Mouse (Mus musculus) lung, adult 2 months (tissue): ENCODE results near the gene Lrrc40. TPM values are rescaled to one million over a fixed set of nuclear protein-coding genes. Genes with fewer than 3 reads are reported as not detected.

Experiments used
- DNase-seq: peaks from one replicate; pipeline ENCODE4 v3.0.0; 2022
- H3K4me1 ChIP-seq: fragments of 200-500 bp; 2 replicates; pipeline ENCODE4 v1.6.1; 2011; ENCODE audit warnings: low read length; ENCODE audit not compliant: control insufficient read depth, insufficient read depth
- H3K4me3 ChIP-seq: fragments of 200-500 bp; replicated peaks from 2 replicates; pipeline ENCODE3; 2011; ENCODE audit warnings: low read depth, mild to moderate bottlenecking, control low read depth, low read length; ENCODE audit errors: extremely low read depth
- CTCF ChIP-seq: fragments of 200-500 bp; IDR thresholded peaks from 2 replicates; pipeline ENCODE4 v1.5.1; 2011; ENCODE audit warnings: mild to moderate bottlenecking, low read length, control low read depth; ENCODE audit not compliant: insufficient read depth
- POLR2A ChIP-seq: fragments of 200-500 bp; IDR thresholded peaks from 2 replicates; pipeline ENCODE4 v1.6.1; 2011; ENCODE audit warnings: low read depth, mild to moderate bottlenecking, control low read depth, low read length, borderline replicate concordance; ENCODE audit errors: extremely low read depth
- WGBS: fragments of 180-500 bp; shearing (Covaris S2); methylation state at CpG from one replicate; pipeline ENCODE4 v1.1.7; 2018; 5-methylcytosine and 5-hydroxymethylcytosine counted together
- polyA plus RNA-seq: library from polyadenylated mRNA; depleted of rRNA; stranded (reverse); fragments of >200 nt; gene quantifications from 2 replicates; pipeline ENCODE4 v1.2.3, GENCODE M21; 2012; rRNA removed

Gene Lrrc40
- 2.8 and 5.4 TPM in 2 replicates for polyA plus RNA-seq

- DNase-seq: peak; percentile 94
- WGBS: under 1% methylated on average over 55 of the region's 55 CpGs
- no peak for TF ChIP-seq CTCF
- peak; percentile 86; the same call in 1 of the 2 replicates for TF ChIP-seq POLR2A
- Histone ChIP-seq H3K4me1 (peaks cover 6% of the 10 kb centered on the region; the same call in 1 of the 2 replicates), H3K4me3 (peak within 1 kb of the TSS; percentile 95)
Measured at GRCm38 (mm10) chr3:158036329-158036988, at the start of gene Lrrc40, which contains the start of gene Srsf11. TSS of gene Lrrc40 (plus strand) at chr3:158036662. TSS of gene Srsf11 (minus strand) at chr3:158036639.

- no peak overlapping the region for H3K4me3 ChIP-seq
- DNase-seq: no peak
- H3K4me1 ChIP-seq: no peaks in the 10 kb centered on the region
- TF ChIP-seq CTCF (no peak), POLR2A (no peak)
Measured at GRCm38 (mm10) chr3:157993322-157993721, 43.1 kb upstream of the Lrrc40 start.

- no peak for TF ChIP-seq CTCF
- TF ChIP-seq POLR2A: no peak
- 86% methylated on average over 2 of the region's 2 CpGs for WGBS
- DNase-seq: no peak
- no peak overlapping the region for H3K4me3 ChIP-seq
- H3K4me1 ChIP-seq: no peaks in the 10 kb centered on the region
Measured at GRCm38 (mm10) chr3:157995726-157996125, 40.7 kb upstream of the Lrrc40 start.

DNA sequence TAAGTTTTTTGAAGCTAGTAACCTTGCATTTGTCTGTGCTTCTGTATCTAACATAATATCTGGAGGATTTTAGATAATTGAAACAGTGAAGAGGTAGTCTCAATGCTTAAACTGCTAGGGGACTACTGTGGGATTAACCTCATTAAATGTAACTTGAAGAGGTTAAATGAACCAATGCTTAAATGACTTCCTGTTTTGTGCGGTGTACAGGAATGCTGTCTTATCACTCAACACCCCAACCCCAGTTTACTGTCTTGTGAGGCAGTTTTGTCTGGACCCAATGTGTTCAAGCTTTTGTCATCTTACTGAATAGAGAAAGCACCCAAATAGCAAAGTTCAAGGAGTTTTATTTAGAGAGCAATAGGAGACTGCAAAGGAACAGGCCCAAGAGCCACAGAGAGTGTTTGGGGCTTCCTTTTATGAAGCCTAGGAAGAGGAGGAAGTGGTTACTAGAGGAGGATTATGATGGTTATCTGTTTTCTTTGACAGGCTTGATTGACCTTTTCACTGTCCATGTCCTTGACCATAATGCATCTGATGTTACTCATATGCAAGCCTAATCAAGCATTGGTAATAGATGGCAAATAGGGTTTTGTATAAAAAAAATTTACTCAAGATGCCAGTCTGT, 37.6 kb upstream of the Lrrc40 start:
- no peaks in the 10 kb centered on the region for H3K4me1 ChIP-seq
- 40% methylated on average over 1 of the region's 1 CpGs for WGBS
- TF ChIP-seq POLR2A (no peak), CTCF (no peak)
- DNase-seq: no peak
- no peak overlapping the region for H3K4me3 ChIP-seq

DNA sequence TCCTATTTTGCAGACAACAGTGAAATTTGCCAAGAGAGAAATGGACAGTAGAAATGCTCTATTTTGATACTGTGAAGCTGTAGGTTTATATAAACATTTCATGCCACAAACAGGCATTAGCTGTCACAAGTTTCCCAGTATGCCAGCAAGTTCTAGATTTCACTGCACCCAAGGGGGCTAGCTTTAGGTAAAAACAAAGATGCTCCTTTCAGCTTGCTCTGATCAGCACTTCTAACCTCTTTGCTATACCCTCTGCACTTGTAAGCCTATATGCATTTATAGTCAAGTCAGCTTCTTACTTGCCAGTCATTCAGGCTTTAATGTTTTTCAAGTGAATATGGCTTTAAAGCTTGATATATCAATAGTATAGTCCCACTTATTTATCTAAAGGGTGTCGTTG, 27.8 kb upstream of the Lrrc40 start:
- TF ChIP-seq CTCF (no peak), POLR2A (no peak)
- no peak for DNase-seq
- 53% methylated on average over 1 of the region's 1 CpGs for WGBS
- Histone ChIP-seq H3K4me1 (no peaks in the 10 kb centered on the region), H3K4me3 (no peak overlapping the region)

DNA sequence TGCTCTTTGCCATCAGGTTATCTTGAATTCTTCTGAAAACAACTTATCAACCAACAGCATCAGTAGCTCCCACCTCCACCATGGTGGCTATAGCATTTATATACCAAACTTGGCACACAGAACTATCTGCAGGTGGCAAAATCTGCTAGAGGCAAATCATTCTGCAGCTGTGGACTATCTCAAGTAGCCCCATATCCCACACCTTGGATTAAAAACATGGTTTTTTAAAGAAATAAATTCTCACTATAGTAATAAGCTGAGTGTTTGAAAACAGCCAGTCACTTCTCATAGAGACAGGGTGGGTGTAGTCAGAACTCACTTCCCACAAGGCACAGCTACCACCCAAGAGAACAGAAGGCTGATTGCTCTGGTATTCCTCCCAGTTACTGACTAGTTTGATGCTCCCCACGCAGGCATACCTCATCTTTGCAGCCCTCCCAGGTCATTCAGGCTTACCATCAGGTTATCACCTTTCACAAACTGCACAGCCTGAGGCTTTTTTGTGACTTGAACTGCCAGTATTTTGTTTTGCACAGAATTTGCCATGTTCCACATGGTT, 26.6 kb upstream of the Lrrc40 start:
- DNase-seq: no peak
- Histone ChIP-seq H3K4me3 (no peak overlapping the region), H3K4me1 (no peaks in the 10 kb centered on the region)
- TF ChIP-seq POLR2A (no peak), CTCF (no peak)
- 43% methylated on average over 1 of the region's 1 CpGs for WGBS

DNA sequence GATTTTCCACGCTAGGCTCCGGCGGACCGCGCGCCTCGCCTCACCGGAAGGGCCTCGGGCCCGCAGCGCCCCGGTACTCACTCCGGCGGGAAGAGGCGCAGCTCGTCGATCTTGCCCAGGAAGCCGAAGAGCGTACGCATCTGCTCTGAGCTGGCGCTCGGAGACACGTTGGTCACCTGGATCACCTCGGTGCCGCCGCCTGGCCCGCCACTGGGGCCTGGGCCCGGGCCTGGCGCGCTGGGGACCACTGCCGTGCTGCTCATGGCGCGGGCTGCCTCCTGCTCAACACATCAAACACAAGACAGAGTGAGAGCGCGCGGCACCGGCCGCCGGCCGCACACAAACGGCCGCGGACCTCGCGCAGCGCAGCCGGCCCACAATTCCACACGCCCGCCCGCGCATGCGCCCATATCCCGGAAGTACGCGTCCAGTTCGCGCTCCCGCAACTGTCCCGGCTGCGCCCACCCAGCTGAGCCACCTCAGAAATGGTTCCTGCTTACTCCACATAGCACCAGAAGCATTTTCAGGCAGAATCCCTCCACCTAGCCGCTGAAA, 5.0 kb upstream of the Lrrc40 start:
- DNase-seq: peak; percentile 85

DNA sequence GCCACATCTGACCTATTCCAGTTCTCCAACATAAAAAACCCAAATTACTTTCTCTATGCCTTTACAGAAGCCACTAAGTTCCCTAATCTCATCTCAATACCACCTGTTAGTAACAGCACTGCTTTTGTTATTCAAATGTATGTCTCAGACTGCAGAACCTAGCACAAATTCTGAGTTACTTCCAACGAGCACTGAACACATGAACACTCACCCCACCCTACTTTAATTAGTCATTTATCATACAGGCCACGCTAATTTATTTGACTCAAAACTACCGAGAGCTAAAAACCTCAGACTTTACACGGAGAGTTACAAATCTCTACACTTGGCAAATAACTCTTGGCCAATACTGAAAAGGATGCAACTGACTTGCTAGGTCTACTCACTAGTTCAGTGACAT, 4.4 kb upstream of the Lrrc40 start:
- WGBS: 2% methylated on average over 4 of the region's 4 CpGs
- H3K4me3 ChIP-seq: peak overlapping the region; percentile 92
- no peak for DNase-seq
- no peak for TF ChIP-seq POLR2A
- no peak for TF ChIP-seq CTCF
- H3K4me1 ChIP-seq: peaks cover 9% of the 10 kb centered on the region

More for the DNA sequence above, 5.0 kb upstream of the Lrrc40 start:
- TF ChIP-seq CTCF (no peak), POLR2A (peak; percentile 61; the same call in 1 of the 2 replicates)
- under 1% methylated on average over 61 of the region's 61 CpGs for WGBS
- Histone ChIP-seq H3K4me1 (peaks cover 9% of the 10 kb centered on the region), H3K4me3 (peak overlapping the region; percentile 92)

DNA sequence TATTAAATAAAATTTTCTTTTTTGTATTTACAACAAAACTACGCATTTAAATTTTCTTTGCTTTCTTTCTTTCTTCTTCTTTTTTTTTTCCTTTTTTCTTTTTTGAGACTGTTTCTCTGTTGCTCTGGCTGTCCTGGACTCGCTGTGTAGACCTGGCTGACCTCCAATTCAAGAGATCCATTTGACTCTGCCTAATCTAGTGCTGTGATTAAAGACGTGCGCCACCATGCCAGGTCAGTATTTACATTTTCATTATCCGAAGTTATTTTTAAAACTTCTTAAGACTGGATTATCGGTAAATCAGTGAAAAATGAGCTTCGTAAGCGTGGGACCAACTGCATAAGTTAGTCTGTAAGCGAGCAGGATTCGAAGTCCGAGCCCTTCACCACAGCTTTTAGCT, 596 bp upstream of the Lrrc40 start:
- DNase-seq: no peak
- under 1% methylated on average over 11 of the region's 11 CpGs for WGBS
- TF ChIP-seq CTCF (no peak), POLR2A (no peak)
- Histone ChIP-seq H3K4me1 (peaks cover 6% of the 10 kb centered on the region; the same call in 1 of the 2 replicates), H3K4me3 (peak overlapping the region; percentile 95)
